Mouse (Mus musculus): ENCODE measurements around the gene Rint1.

Gene Rint1

DNA sequence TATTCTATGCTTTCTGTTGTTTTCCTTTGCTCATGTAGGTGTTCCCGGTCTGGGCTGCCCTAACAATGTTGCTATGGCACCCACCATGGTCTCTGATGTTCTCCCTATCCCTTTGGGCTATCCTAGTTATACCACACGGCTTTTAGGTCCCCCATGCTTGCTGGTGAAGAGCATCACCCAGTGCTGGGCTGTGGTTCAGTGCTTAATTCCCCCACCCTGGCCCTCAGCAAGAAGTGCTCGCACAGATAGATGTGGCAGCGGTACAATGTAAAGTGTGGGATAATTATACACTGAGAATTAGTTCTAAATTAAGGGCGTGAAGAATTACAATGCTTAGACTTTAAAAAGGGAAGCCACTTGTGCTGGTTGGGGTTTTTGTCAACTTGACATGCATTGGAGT, 78.4 kb downstream of the Rint1 start:
- no peak for DNase-seq

Data from cerebellum, adult 18-20 months (tissue).